Mouse (Mus musculus) cerebellum, adult 11-12 months (tissue): ENCODE results near the gene Car3.

ENCODE experiments used
- DNase-seq: peaks from one replicate; pipeline ENCODE4 v3.0.0; 2022

The Car3 gene

DNA sequence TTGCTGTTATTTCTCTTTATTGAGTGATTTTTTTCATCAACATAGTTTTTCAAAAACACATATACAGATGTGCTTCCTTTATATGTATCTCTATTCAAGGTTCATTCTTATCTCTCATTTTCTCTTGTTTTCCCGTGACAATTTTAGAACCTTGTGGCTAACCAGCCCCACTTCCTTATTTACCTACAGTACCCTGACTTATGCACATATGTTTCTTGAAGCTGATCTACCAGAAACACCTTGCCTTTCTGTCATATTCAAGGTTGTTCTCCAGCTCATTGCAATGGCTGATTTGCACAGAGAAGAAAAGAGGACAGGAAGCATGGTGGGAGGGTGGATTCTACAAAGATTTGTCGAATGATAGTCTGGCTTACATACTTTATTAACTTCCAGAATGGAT is 52.0 kb downstream of the Car3 start:
- no peak for DNase-seq

DNA sequence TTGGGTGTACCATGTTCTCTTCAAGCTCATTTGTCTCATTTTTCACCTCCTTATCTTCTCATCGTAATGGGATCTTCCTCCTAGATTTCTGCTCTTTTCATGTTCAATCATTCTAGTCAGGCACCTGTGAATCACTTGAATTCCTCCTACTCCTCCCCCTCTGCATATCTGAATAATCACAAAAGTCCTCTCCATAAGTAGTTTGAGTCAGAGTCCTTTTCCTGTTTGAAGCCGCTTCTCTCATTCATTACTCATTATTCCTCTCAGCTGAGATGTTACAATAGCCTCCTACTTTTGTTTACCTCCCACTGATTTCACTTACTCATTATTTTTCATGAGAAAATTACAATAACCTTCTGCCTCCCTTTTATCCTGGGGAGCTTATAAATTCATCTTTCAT is 53.9 kb downstream of the Car3 start:
- DNase-seq = no peak
